Mouse (Mus musculus): ENCODE results near the gene Gstt4.
"Not testable (repeated sequence)": the region's sequence is repeated elsewhere in the genome, so short reads cannot be mapped to it uniquely, and the experiment has no call there.

DNA sequence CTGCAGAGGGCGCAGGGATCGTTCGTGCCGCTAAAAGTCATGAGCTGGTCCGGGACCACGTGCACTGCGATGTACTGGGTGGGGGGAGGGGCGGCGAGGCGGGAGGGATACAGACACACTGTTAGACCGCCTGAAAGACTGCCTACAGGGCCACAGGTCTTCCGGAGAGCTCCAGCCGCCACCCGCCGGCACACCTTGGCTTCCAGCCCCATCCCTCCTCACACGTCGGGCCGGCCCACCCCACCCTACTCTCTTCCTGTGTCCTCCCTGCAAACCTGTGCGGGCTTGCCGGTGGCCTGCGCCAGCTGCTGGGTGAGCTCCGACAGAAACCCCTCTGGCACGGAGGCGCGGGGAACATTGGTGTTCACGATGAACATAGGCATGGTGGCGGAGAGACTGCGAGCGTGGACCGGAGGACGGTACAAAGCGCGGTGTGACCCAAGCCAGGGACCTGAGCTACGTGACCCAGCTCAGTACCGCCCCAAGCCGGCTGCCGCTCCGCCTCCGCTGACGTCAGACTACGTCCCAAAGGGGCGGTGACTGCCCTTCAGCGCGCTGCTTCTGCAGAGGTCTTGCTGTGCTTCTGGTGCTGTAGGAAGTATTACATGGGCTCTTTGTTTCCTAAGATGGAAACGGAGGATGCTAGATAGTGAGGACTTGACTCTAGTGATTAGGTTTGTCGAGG is 37.6 kb upstream of the Gstt4 start, which contains the start of gene Mif:
- TF ChIP-seq CTCF (IDR thresholded peaks at IDR 0.05; ENCODE audit: low read depth, low read length); TAL1 (conservative IDR thresholded peaks at IDR 0.05; ENCODE audit: low read depth, low read length): not testable (repeated sequence)
